Mouse (Mus musculus): ENCODE measurements around the gene Tmem259. TPM values are rescaled to one million over a fixed set of nuclear protein-coding genes. Genes with fewer than 3 reads are reported as not detected.

The Tmem259 gene
- 100 to 1,000 TPM; 117 to 120 TPM for total RNA-seq (2021)

- DNase-seq = peak; percentile 88
These were observed at the start of gene Tmem259 for GRCm38 (mm10) chr10:79984195-79984816. Gene Tmem259 (minus strand): TSS chr10:79984330.

- peak; percentile 68 for DNase-seq
These were observed 48.8 kb upstream of the Tmem259 start for GRCm38 (mm10) chr10:80032799-80033480.

GRCm38 (mm10) chr10:80030736-80031135 is 46.6 kb upstream of the Tmem259 start:
- DNase-seq = no peak

- DNase-seq = no peak
These were observed 46.1 kb upstream of the Tmem259 start for GRCm38 (mm10) chr10:80030191-80030590.

- no peak for DNase-seq
These were observed 44.4 kb upstream of the Tmem259 start for GRCm38 (mm10) chr10:80028521-80028846.

GRCm38 (mm10) chr10:80027681-80028520 is 43.8 kb upstream of the Tmem259 start:
- DNase-seq = no peak

- no peak for DNase-seq
These were observed 41.8 kb upstream of the Tmem259 start for GRCm38 (mm10) chr10:80025889-80026288.

- DNase-seq = no peak
These were observed 41.3 kb upstream of the Tmem259 start for GRCm38 (mm10) chr10:80025463-80025862.

- DNase-seq = no peak
These were observed 40.9 kb upstream of the Tmem259 start for GRCm38 (mm10) chr10:80025044-80025347.

- DNase-seq = no peak
These were observed 40.3 kb upstream of the Tmem259 start for GRCm38 (mm10) chr10:80024229-80025043.

GRCm38 (mm10) chr10:80023758-80024157 is 39.6 kb upstream of the Tmem259 start:
- no peak for DNase-seq

GRCm38 (mm10) chr10:80022806-80023205 is 38.7 kb upstream of the Tmem259 start:
- DNase-seq = no peak

GRCm38 (mm10) chr10:80022164-80022563 is 38.0 kb upstream of the Tmem259 start:
- DNase-seq = no peak

GRCm38 (mm10) chr10:80021320-80021641 is 37.2 kb upstream of the Tmem259 start:
- no peak for DNase-seq

- DNase-seq = no peak
These were observed 36.6 kb upstream of the Tmem259 start for GRCm38 (mm10) chr10:80020603-80021319.

GRCm38 (mm10) chr10:80020191-80020590 is 36.1 kb upstream of the Tmem259 start:
- DNase-seq = no peak

- no peak for DNase-seq
These were observed 35.5 kb upstream of the Tmem259 start for GRCm38 (mm10) chr10:80019471-80020131.

- DNase-seq = peak; percentile 44
These were observed 34.7 kb upstream of the Tmem259 start for GRCm38 (mm10) chr10:80018739-80019297.

- no peak for DNase-seq
These were observed 33.6 kb upstream of the Tmem259 start for GRCm38 (mm10) chr10:80017771-80018170.

GRCm38 (mm10) chr10:80017361-80017760 is 33.2 kb upstream of the Tmem259 start:
- DNase-seq = no peak

GRCm38 (mm10) chr10:80016931-80017330 is 32.8 kb upstream of the Tmem259 start:
- no peak for DNase-seq
